Mouse (Mus musculus): ENCODE measurements around the gene Myom3. TPM values are rescaled to one million over a fixed set of nuclear protein-coding genes. Genes with fewer than 3 reads are reported as not detected.
A peak's percentile ranks its signal among the peaks of the same experiment; 100 is the strongest.

Myom3 gene
- polyA plus RNA-seq, 3 experiments from 2014 or later: not detected

DNA sequence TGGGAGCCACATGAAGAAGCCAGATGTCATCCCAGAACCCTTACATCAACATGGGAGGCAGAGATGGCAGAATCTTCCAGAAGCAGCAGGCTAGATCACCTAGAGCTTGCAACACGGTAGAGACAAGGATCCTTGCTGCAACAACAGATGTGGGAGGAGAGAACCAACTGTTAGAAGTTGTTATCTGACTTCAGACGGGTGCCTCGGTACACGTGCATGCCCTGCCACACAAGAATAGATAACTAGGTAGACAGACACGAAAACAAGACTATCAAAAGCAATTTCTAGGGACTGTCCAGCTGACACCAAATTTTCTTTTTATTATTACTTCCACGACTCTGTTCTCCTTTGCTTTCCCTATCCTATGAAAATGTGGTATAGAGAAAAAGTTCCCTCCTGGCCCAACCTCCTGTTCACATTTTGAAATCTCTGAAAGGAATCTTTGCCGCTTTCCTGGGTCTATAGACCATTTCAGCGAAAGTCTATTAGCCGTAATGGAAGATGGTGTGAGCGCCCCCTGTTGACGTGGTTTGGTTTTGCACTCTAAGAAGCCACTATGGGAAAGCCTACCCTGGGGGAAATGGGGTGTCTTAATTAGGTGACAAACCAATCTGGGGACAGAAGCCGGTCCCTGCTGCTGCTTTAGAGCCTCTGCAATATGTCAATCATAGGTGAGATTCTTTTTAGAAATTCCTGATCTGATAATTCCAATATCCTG, 57.5 kb downstream of the Myom3 start:
- ATAC-seq: no peak

DNA sequence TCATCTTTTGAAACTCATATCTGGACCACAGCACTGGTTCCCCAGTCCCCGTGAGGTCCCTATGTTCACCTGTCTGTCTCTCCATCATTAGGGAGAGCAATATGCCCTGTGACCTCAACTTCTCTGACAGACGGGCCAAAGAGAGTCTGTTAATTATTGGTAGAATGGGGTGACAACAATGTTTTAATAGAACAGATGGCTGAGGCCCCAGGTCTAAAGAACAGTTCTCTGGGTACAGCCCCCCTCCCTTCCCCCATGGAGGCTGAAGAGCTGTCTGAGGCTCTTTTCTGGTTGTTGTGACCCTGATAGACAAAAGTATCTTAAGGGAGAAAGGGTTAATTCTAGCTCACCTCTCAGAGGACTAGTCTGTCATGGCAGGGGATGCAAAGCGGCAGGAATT, 58.9 kb downstream of the Myom3 start:
- ATAC-seq: no peak

DNA sequence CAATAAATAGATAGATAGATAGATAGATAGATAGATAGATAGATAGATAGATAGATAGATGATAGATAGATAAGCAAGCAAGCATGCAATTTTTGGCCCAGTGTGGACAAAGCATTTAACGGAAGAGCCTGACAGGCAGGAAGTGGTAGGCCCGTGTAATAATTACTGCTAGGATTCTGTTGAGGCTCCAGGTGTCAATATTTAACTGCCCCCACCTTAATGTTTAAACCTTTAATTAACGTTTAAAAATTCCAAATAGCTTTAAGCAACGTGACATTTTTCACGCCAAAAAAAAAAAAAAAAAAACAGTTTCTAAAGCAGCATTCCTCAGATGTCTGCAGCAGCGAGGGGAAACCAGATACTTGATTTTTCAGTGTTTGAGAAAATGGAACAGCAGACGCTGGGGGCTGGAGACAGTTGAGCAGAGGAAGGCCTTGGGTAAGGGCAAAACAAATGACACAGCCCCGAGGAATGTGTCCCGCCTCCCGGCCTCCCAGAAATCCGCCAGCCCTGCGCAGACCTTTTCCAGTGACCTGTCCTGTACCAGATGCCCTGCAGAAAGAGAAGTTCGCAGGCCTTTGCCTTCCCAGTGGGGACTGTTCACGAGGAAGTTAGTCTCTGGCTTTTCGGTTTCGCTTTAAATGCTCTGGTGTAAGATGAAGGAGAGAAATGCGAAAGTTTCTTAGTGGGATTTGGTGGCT, 60.5 kb downstream of the Myom3 start:
- no peak for ATAC-seq

DNA sequence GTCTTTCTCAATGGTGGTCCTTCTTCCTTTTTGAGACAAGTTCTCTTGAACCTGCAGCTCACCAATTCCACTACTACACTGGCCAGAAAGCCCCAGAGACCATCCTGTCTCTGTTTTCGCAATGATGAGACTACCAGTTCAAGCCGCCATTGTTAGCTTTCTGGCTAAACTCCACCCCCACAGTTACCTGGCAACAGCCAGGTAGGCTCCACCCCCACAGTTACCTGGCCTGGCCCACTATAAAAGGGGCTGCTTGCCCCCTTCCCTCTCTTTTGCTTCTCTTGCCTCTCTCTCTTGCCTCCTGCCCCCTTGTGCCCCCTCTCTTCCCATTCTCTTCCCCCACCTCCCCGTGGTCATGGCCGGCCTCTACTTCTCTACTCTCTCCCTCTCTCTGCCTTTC, 62.3 kb downstream of the Myom3 start:
- no peak for ATAC-seq

DNA sequence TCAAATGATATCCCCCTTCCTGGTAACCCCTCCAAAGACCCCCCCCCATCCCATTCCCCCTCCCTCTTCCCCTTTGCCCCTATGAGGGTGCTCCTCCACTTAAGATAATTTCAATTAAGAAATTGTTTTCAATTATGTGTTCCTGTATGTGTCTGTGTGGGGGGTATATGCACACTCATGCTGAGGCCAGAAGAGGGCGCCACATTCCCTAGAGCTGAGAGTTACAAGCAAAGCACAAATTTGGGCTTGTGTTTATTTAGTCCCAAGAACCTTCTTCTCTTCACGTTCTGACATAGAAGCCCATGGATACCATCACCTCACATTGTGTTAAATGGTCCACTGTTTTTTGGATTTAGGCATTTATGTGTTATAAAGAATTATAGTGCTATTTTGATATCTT, 63.8 kb downstream of the Myom3 start:
- no peak for ATAC-seq

DNA sequence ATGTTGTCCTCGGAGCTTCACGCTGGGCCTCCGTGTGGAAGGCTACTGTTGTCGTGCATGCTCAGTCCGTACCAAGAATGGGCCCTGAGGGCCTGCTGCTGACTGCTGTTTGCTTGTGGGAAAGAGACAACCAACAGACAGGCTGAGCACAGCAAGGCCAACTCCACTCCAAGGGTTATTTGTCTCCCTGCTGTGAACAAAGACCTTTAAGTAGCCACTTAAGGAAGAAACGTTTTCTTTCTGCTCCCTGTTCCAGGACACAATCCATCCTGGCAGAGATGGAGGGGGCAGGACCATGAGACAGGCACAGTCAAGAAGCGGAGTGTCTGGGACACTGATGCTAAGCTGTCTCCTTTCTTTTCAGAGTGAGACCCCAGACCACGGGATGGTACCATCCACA, 64.7 kb downstream of the Myom3 start:
- ATAC-seq: no peak

DNA sequence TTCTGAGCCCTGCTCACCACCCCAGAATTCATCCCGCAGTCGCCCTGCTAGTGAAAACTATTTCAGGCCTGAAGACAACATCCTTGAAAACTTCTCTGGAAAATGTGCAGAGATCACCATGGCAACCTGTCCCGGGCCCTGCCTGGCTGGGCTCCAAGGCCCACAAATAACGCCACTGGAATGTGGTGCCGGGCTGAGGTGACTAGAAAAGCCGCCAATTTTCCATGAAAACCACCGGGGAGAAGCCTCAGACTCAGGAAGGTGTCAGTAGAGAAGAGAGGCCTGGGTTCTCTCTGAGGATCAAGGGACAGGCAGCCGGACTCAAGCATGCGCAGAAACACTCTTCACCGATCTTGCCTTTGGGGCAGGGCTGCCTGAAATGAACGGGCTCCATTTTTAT, 69.0 kb downstream of the Myom3 start:
- no peak for ATAC-seq

DNA sequence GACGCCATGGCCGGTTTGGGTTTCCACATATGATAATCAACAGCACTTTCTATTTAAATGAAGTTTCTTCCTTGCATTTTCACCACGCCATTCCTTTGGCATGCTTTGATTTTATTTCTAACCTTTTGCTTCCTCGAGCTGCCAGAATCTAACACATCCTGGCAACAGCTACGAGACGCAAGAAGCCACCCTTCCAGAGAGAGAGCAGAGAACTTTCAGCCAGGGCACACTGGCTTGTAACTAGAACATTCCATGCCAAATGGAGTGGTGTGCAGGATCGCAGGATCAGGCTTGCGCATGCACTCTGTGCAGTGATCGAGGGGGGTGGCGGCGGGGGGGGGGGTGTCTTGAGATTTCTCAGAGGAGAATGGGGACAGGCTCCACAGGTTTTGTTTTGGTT, 72.6 kb downstream of the Myom3 start:
- no peak for ATAC-seq

DNA sequence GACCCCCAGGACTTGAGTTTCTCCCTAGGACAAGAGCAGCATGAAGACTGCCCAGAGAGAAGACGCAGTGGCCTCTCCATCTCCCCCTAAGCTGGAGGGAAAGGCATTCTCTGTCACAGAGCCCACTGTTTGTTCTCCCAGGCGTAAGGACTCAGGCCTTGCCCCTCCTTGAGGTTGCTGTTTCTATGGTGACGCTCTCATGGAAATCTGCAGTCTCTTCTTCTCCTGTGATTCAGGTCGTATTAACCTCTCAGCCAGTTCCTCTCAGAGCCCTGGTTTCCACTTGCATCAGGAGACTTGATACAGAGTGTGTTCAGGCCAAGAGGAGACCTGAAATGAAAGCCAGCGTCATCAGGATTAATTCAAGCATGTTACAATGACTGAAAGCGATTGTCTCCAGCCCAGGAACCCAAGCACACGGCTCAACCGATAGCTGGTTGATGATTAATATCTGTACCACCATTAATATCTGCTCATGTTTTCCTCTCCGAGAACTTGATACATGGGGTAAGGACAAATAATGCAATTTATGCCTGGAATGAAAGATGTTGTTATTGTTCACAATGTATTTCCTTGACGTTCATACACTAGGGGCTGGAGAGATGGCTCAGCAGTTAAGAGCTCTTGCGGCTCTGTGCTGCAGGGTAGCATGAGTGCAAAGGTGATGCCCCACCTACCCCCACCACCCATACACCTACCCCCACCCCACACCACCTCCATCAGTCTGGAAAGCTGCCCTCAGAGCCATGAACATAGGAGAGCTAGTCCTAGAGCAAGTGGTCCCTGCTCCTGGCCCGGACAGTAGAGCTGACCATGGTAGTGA, 74.0 kb downstream of the Myom3 start:
- no peak for ATAC-seq

DNA sequence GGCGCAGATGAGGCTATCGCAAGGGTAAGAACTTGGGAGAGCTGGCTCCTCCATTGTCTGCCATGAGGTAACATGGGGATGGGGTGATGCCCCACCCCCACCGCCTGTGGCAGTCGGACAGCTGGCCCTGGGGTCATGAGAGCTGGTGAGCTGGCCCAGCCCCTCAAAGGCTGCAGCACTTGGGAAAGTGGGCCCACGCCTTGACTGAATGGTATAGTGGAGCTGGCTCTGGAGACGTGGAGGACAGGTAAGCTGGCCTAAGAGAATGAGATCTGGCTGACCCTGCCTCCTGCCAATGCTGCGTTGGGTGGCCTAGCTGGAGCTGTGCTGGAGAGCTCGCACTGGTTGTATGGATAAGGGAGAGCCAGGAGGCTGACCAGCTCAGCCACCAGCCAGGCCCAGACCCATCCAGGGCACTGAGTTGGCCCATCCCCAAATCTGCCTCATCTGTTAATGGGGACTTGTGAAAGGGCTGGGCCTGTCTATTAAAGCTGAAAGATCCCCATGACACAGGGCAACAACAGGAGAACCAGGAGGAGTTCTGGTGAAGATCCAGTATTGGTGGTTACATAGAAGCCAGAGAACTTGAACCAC, 74.7 kb downstream of the Myom3 start:
- ATAC-seq: no peak

DNA sequence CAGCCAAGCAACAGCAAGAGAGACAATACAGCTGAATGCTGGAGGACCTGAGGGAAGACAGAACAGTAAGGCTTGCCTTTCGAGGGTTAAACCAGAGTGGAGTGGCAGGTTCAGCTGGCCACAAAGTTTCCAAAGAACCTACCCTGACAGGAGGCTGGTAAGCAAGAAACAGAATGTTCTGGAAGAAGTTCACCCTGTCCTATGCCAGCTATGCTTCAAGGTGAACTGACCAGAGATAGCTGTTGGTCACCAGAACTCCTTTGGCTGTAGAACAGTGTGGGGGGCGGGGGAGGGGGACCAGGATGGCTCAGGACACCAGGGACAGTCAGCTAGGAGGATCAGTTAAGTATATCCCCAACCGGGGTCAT, 79.4 kb downstream of the Myom3 start:
- no peak for ATAC-seq

DNA sequence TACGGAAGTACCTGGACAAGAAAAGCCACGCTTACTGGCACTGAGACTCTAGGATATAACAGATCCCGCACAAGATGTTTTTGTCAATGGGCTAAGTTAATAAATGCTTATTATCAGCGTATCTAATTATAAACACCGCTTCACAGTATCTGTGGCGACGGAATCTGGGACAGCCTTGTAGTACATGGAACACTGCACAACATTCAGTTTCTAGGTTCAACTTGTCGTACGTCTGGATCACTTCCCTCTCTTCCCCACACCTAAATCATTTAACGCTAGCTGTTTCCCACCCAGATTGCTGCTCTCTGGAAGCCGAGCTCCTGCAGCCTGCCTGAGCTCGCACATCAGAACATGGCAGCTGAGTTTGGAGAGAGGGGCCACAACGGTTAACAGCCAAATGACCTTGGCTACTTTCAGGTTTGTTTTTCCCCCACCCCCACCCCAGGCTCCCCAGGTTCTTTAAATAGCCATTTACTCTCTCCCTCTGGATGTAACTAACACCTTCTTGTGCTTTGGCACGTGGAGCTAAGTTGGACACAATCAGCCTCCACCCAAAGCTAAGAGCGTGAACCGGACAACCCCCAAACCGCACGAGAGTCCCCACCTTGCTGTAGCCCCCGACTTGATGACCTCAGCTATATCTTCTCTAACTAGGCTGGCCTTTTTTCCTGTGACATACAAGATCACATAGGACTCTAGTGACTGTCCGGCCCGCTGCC, 79.9 kb downstream of the Myom3 start:
- ATAC-seq: no peak

DNA sequence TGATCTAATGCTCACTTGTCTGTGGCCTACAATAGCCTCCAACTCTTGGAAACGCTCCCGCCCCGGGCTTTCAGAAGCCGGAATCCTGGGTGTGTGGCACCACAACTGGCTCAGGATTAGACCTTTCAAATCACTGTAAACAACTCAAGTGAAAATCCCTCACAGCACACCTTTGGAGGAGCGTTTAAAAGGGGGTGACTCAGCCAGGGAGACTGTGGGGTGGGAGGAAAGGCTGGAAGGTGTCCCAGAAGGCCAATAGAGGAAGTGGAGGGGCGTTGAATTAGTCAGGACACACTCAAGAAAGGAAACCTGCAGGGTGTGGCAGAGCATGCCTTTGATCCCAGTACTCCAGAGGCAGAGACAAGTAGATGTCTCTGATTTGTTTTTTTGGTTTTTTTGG, 84.9 kb downstream of the Myom3 start:
- no peak for ATAC-seq

DNA sequence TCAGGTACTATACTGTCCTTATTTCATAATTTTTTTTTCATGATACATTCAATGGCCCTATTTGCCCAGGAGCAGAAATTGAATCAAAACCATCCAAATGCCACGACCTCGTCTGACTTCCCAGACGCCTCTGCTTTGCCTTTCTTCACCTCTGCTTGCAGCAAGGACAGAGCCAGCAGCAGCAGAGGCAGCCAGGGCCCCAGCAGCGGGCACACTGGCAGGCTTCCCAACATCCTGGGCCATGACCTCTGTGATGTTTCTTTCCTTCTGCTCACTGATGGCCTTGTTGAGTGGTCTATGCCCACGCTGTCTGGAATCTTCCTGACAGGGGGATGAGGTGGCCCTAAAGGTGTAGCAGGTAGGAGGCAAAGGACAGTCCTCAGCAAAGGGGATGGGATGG, 88.1 kb downstream of the Myom3 start:
- ATAC-seq: no peak

DNA sequence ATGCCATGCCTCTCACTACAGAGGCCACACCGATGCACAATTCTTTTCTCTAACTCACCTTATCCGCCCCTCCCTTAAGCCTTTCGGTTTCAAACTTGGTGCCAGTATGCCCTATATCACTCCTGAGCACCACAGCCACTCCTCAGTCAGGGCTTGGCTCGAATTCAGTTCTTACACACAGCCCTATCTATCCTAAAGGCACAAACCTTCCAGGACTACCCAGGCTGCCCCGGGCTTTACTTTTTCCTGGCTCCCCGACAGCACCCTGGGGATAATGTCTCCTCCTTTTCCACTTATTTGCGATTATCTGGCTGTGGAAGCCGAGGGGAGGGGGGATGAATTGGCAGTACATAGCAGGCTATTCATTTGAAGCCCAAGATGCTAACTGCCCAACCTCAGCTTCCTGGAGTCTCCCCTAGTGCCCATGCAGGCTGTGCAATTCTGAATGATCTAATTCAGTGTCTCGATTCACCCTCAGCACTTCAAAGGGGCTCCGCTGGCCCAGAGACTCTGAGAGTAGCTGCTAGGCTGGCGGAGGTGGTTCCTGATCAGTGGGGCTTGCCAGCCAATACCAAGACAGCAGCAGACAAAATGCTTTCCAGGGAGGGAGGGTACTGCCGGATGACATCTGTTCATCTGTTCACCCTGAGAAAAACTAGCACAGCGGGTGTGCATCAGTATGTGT, 91.0 kb downstream of the Myom3 start:
- peak; percentile 34 for ATAC-seq

DNA sequence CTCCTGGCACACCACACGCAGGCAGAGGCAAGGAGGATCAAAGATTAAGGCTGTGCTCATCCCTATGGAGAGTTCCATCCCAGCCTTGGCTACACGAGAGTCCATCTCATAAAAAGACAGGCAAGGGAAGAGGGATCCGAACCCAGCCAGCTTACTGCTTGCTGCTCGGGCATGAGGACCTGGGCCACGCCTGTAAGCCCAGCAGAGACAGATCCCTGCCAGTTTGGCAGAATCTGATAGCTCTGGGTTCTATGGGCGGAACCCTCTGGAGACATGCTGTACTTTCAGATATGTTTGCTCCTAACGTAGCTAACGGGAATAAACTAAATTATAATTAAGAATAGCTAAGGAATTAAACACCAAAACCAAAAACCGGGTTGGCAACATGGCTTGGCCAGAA, 92.4 kb downstream of the Myom3 start:
- ATAC-seq: no peak

DNA sequence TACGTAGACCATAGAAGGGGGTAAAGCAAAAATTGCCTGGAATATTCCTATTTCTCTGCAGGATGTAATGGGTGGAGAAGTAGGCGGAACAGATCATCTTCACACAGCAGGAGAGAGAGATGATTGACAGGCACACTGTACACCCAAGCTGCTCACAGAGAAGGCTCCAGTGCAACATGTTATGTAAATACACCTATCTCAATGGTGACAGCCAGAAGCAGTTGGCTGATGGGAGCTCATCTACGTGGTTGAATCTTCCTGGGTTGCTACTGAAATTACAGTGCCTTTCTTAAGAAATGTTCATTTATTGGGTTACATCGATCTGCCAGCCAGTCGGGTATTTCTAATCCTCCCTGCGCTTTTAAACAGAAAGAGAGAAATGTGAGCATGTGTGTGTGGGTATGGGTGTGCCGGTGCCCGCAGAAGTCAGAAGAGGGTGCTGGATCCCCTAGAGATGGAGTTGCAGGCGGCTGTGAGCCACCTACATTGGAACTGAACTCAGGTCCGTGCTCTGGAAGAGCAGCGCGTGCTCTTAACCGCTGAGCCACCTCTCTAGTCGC, 94.6 kb downstream of the Myom3 start:
- no peak for ATAC-seq

DNA sequence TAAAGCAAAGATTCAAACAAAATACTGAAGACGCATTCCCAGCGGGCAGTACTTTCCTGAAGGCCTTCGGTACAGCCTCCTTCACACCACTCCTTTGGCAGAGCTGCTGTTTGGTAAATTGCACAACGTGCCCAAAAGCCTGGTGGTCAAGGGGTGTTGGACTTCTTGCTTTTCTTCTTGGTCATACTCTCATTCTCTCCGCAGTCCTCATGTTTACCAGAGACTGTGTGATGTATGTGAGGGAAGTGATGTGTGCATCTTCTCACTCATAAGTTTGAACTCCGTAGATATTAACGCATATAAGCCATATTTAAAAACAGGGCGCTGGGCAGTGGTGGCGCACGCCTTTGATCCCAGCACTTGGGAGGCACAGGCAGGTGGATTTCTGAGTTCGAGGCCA, 95.1 kb downstream of the Myom3 start:
- ATAC-seq: no peak

DNA sequence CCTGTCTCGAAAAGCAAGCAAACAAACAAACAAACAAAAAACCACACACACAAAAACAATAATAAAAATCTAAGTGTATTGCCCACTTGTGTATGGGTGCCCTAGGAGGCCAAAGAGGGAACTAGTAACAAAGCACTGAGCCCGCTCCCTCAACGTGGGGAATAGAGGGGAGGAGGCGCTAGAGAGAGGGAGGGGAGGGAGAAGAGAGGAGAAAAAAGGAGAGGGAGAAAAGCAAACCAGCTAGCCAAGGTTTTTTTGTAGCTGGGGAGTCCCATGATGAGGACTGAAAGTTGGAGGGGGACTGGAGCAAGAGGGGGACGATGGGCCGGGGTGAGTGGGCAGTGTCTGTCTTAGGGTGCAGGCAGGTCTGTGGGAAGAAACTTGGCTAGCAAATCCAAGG, 95.6 kb downstream of the Myom3 start:
- ATAC-seq: no peak

DNA sequence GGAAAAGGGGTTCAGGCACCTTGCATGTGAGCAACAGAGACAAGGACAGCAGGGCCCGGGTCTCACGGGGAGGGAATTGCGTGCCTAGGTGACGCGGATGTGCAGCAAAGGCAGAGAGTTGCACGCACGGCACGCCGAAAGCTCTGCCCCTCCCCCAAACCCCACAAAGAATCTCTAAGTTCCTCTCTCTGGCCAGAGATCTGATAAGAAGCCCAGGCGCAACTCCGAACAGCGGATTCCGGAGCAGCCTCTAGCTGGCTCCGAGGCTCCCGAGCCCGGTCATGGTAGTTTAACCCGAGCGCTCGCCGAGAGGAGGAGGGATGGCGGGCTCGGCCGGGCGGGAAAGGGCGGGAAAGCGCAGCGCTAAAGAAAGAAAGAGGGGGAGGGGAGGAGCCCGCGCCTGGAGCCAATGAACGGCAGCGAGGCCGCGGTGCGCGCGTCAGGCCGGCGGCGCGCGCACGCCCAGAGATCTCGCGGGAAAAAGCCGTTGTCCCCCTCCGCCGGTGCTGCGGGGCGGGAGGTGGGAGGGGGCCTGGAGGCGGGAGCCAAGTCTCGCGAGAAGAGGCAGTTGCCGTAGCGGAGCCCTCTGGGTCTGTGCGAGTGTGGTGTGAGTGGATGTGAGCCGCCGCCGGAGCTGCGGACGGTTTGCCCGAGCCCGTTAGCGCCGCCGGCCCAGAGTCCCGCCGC, 96.2 kb downstream of the Myom3 start, which contains the start of gene Srsf10:
Gene Srsf10 (plus strand): TSS at position 212 of the 687 bp plus-strand sequence.
- peak; percentile 86 for ATAC-seq

Data from inflammation-experienced regulatory T-cells, adult 6 months (primary cell).